7 mouse cellular contexts compared by ENCODE assay signal in genomic region chr5:64811500-64812123, GRCm38 (mm10). TPM values are rescaled to one million over a fixed set of nuclear protein-coding genes. Genes with fewer than 3 reads are reported as not detected.
A peak's percentile ranks its signal among the peaks of the same experiment; 100 is the strongest.
DNase-seq lines count a peak whose midpoint lies in the region; ATAC-seq and TF ChIP-seq lines count a peak whose summit lies in the region.

No protein-coding gene starts in this region.

- peak overlapping the region; percentile 47 to 65 for H3K4me3 ChIP-seq in MEL (ENCODE audit: control insufficient read depth in 1 of 2, insufficient read depth in 1 of 2, low read depth in 2 of 2, low read length in 2 of 2)
- no peak overlapping the region for H3K4me3 ChIP-seq in forebrain, embryonic 15.5 days
- H3K4me3 ChIP-seq in hindbrain, embryonic 14.5 days (replicated peaks; ENCODE audit: low read length) = no peak overlapping the region

- DNase-seq in MEL (ENCODE audit: low read depth, low spot score) (peak; percentile 78), liver (peak; percentile 94)
- peak; percentile 66 for DNase-seq in adrenal gland, postnatal 14 days
- DNase-seq in hindbrain, embryonic 14.5 days (ENCODE audit: low spot score) = no peak
- DNase-seq in cerebellum, postnatal 4 days (ENCODE audit: low spot score in 2 of 2) = no peak

- H3K9ac ChIP-seq in MEL (ENCODE audit: control insufficient read depth, low read depth, low read length, poor library complexity, severe bottlenecking) = peak overlapping the region; percentile 82
- H3K9ac ChIP-seq in forebrain, embryonic 15.5 days (replicated peaks) = 0 out of 2 replicates have a peak overlapping the region, but pooled peaks have one; percentile 3
- H3K9ac ChIP-seq in hindbrain, embryonic 14.5 days = peak overlapping the region; percentile 39

- peak overlapping the region; percentile 22 for H3K4me2 ChIP-seq in forebrain, embryonic 15.5 days (replicated peaks)
- peak overlapping the region; percentile 39 for H3K4me2 ChIP-seq in hindbrain, embryonic 14.5 days (replicated peaks)

- H3K79me2 ChIP-seq in MEL (ENCODE audit: control insufficient read depth, insufficient read depth, low read length, poor library complexity) = peaks cover 29% of the 10 kb centered on the region

- TF ChIP-seq EP300 in MEL (IDR thresholded peaks at IDR 0.05; ENCODE audit: low read depth in 1 of 2, low read length in 2 of 2) = peak; percentile 31 to 71; a peak in 3 of 4 replicates

- peak in 1 of 2 experiments; percentile 12; a peak in 2 of 4 replicates for TF ChIP-seq POLR2A in MEL (IDR thresholded peaks at IDR 0.05; ENCODE audit: control insufficient read depth in 1 of 2, insufficient read depth in 1 of 2, low read depth in 1 of 2, low read length in 2 of 2, poor library complexity in 1 of 2)

- peak; percentile 20 for ATAC-seq in forebrain, embryonic 15.5 days (replicated peaks)
- peak; percentile 11 for ATAC-seq in hindbrain, embryonic 14.5 days (ENCODE audit: low FRiP score)
- 0 out of 2 replicates have a peak, but pooled peaks have one; percentile 2 for ATAC-seq in monocyte, adult 5-6 weeks (replicated peaks; ENCODE audit: insufficient number of reproducible peaks, low FRiP score, low TSS enrichment, poor library complexity, severe bottlenecking)

- H3K9me3 ChIP-seq in MEL (replicated peaks; ENCODE audit: insufficient read depth, low read length) = no peaks in the 10 kb centered on the region
- no peaks in the 10 kb centered on the region for H3K9me3 ChIP-seq in forebrain, embryonic 15.5 days
- H3K9me3 ChIP-seq in hindbrain, embryonic 14.5 days (ENCODE audit: control insufficient read depth, low read length) = no peaks in the 10 kb centered on the region

- WGBS in forebrain, embryonic 15.5 days = 7% methylated on average over 14 of the region's 14 CpGs
- WGBS in hindbrain, embryonic 14.5 days = 7% methylated on average over 13 of the region's 14 CpGs

- no peak for TF ChIP-seq CTCF in MEL (IDR thresholded peaks at IDR 0.05 in 2 of 3, conservative IDR thresholded peaks at IDR 0.05 in 1 of 3; ENCODE audit: control insufficient read depth in 1 of 3, insufficient read depth in 1 of 3, low read depth in 2 of 3, low read length in 3 of 3, poor library complexity in 1 of 3, severe bottlenecking in 1 of 3)

- H3K27me3 ChIP-seq in MEL (ENCODE audit: control insufficient read depth in 1 of 2, insufficient read depth in 2 of 2, low read length in 2 of 2) = no peaks in the 10 kb centered on the region
- H3K27me3 ChIP-seq in forebrain, embryonic 15.5 days = no peaks in the 10 kb centered on the region
- H3K27me3 ChIP-seq in hindbrain, embryonic 14.5 days (ENCODE audit: control insufficient read depth, insufficient read depth, low read length) = no peaks in the 10 kb centered on the region

- H3K36me3 ChIP-seq in MEL (ENCODE audit: control insufficient read depth in 1 of 2, insufficient read depth in 2 of 2, low read length in 2 of 2) = peaks cover 0 to 38% of the 10 kb centered on the region in 2 experiments; a peak in 2 of 4 replicates
- H3K36me3 ChIP-seq in forebrain, embryonic 15.5 days = no peaks in the 10 kb centered on the region
- no peaks in the 10 kb centered on the region for H3K36me3 ChIP-seq in hindbrain, embryonic 14.5 days (replicated peaks; ENCODE audit: control insufficient read depth, insufficient read depth)

- peak overlapping the region; percentile 99 for H3K27ac ChIP-seq in MEL (ENCODE audit: control insufficient read depth, low read depth, low read length)
- peak overlapping the region; percentile 69 for H3K27ac ChIP-seq in forebrain, embryonic 15.5 days (replicated peaks)
- H3K27ac ChIP-seq in hindbrain, embryonic 14.5 days = peak overlapping the region; percentile 79

- peaks cover 4 to 29% of the 10 kb centered on the region in 2 experiments; a peak in 3 of 4 replicates for H3K4me1 ChIP-seq in MEL (ENCODE audit: control insufficient read depth in 1 of 2, insufficient read depth in 2 of 2, low read length in 2 of 2)
- peaks cover 64% of the 10 kb centered on the region for H3K4me1 ChIP-seq in forebrain, embryonic 15.5 days
- peaks cover 35% of the 10 kb centered on the region for H3K4me1 ChIP-seq in hindbrain, embryonic 14.5 days (replicated peaks; ENCODE audit: control insufficient read depth, insufficient read depth, low read length)

- no peak; the same call in 1 of the 2 replicates for TF ChIP-seq RAD21 in MEL (IDR thresholded peaks at IDR 0.05; ENCODE audit: low read depth, low read length)

TF ChIP-seq in MEL, 35 proteins besides CTCF, POLR2A, EP300 and RAD21:
- TF ChIP-seq USF2 (IDR thresholded peaks at IDR 0.05; ENCODE audit: borderline replicate concordance in 1 of 2, insufficient read depth in 1 of 2, low read depth in 1 of 2, low read length in 2 of 2) = no peak
- TF ChIP-seq POLR2AphosphoS5 (IDR thresholded peaks at IDR 0.05; ENCODE audit: borderline replicate concordance, low read depth, low read length) = no peak
- no peak; the same call in 1 of the 2 replicates for TF ChIP-seq ETS1 (IDR thresholded peaks at IDR 0.05; ENCODE audit: low read depth, low read length)
- no peak for TF ChIP-seq KAT2A (conservative IDR thresholded peaks at IDR 0.05; ENCODE audit: low read depth, low read length)
- no peak for TF ChIP-seq ELF1 (IDR thresholded peaks at IDR 0.05; ENCODE audit: low read depth, low read length)
- no peak for TF ChIP-seq JUND (IDR thresholded peaks at IDR 0.05; ENCODE audit: low read depth, low read length)
- no peak for TF ChIP-seq TAL1 (IDR thresholded peaks at IDR 0.05; ENCODE audit: low read length)
- TF ChIP-seq GATA1 (IDR thresholded peaks at IDR 0.05; ENCODE audit: low read depth, low read length) = 0 out of 2 replicates have a peak, but pooled peaks have one; percentile 9
- TF ChIP-seq GABPA (IDR thresholded peaks at IDR 0.05; ENCODE audit: low read depth, low read length) = no peak
- no peak for TF ChIP-seq MYB (IDR thresholded peaks at IDR 0.05; ENCODE audit: low read depth, low read length)
- TF ChIP-seq HCFC1 (IDR thresholded peaks at IDR 0.05; ENCODE audit: low read depth, low read length) = no peak
- TF ChIP-seq MAFK (IDR thresholded peaks at IDR 0.05; ENCODE audit: borderline replicate concordance, low read depth, low read length) = no peak
- TF ChIP-seq SIN3A (IDR thresholded peaks at IDR 0.05; ENCODE audit: low read length) = no peak; the same call in 1 of the 2 replicates
- TF ChIP-seq MXI1 (IDR thresholded peaks at IDR 0.05; ENCODE audit: low read depth, low read length) = peak; percentile 51; the same call in 1 of the 2 replicates
- TF ChIP-seq TCF12 (IDR thresholded peaks at IDR 0.05; ENCODE audit: low read depth, low read length) = peak; percentile 41; the same call in 1 of the 2 replicates
- no peak for TF ChIP-seq MAX (IDR thresholded peaks at IDR 0.05; ENCODE audit: low read length)
- TF ChIP-seq RCOR1 (IDR thresholded peaks at IDR 0.05; ENCODE audit: low read depth, low read length) = no peak
- TF ChIP-seq POLR2AphosphoS2 (IDR thresholded peaks at IDR 0.05; ENCODE audit: low read length) = 0 out of 2 replicates have a peak, but pooled peaks have one; percentile 20
- no peak for TF ChIP-seq ZNF384 (IDR thresholded peaks at IDR 0.05; ENCODE audit: low read depth, low read length)
- no peak for TF ChIP-seq ZC3H11A (IDR thresholded peaks at IDR 0.05; ENCODE audit: low read depth, low read length)
- no peak for TF ChIP-seq NELFE (IDR thresholded peaks at IDR 0.05; ENCODE audit: low read depth, low read length)
- no peak for TF ChIP-seq UBTF (IDR thresholded peaks at IDR 0.05; ENCODE audit: borderline replicate concordance, insufficient read depth, low read depth, low read length)
- peak; percentile 74 for TF ChIP-seq MAZ (IDR thresholded peaks at IDR 0.05; ENCODE audit: low read depth, low read length)
- TF ChIP-seq SMC3 (IDR thresholded peaks at IDR 0.05; ENCODE audit: low read depth, low read length) = 0 out of 2 replicates have a peak, but pooled peaks have one; percentile 3
- no peak for TF ChIP-seq ZMIZ1 (IDR thresholded peaks at IDR 0.05; ENCODE audit: low read depth, low read length)

RNA-seq across cellular contexts. Expression of gene Klf3, which starts 8.4 kb away (rescaled TPM):
- total RNA-seq in MEL (2012; rRNA removed) = 7.1 and 8.4 TPM in 2 replicates
- polyA plus RNA-seq in MEL (2012; ENCODE audit: insufficient read depth in 1 of 2, insufficient read length in 2 of 2, low read depth in 1 of 2, low replicate concordance in 2 of 2, missing spikeins in 1 of 2) = 10 to 100 TPM; 39.7 to 72.2 TPM
- total RNA-seq in adrenal gland, postnatal 14 days (2021) = 73.5 and 74.1 TPM in 2 replicates
- 33.0 and 34.0 TPM in 2 replicates for polyA plus RNA-seq in forebrain, embryonic 15.5 days (2015; fragmentation: Nextera tagmentation; extraction: Ambion mirVana)
- polyA plus RNA-seq in hindbrain, embryonic 14.5 days (2014; fragmentation: Nextera tagmentation; extraction: Ambion mirVana) = 24.3 and 25.8 TPM in 2 replicates
- 144 to 183 TPM (median 159 TPM) in 3 replicates for total RNA-seq in monocyte, adult 5-6 weeks (2017)

Comparison
In these comparisons a context has a peak if more than half of its experiments do, and no peak if none do; other contexts are left out.
1. DNase-seq: peak in MEL (single experiment), adrenal gland, postnatal 14 days (single experiment) and liver (single experiment); none in hindbrain, embryonic 14.5 days (single experiment) and cerebellum, postnatal 4 days (0 of 2).
2. H3K4me3 ChIP-seq: peak in MEL (2 of 2); none in forebrain, embryonic 15.5 days (single experiment) and hindbrain, embryonic 14.5 days (single experiment).
3. H3K9ac ChIP-seq: peak in every context shown above with its lines; median percentile 82 in MEL; 39 in hindbrain, embryonic 14.5 days; 3 in forebrain, embryonic 15.5 days.
4. Peak in every context shown above with its lines, with median percentiles within 50 percentile points of each other: H3K27ac ChIP-seq and ATAC-seq.